21 mouse cellular contexts compared by ENCODE assay signal in genomic region chr11:59364007-59364406, GRCm38 (mm10). TPM values are rescaled to one million over a fixed set of nuclear protein-coding genes. Genes with fewer than 3 reads are reported as not detected.
DNase-seq lines count a peak whose midpoint lies in the region; ATAC-seq and TF ChIP-seq lines count a peak whose summit lies in the region.
"Had no signal": no experiment of that assay in that cellular context is flagged by ENCODE, and none has a peak within 500 bp of the region (broad histone marks: within the 10 kb centered on the region; RNA-seq: fewer than 3 reads in every experiment).

No protein-coding gene starts in this region.

- H3K9me3 ChIP-seq in hindbrain, embryonic 13.5 days: no peaks in the 10 kb centered on the region
- H3K9me3 ChIP-seq in hindbrain, embryonic 16.5 days (ENCODE audit: control insufficient read depth, low read length): no peaks in the 10 kb centered on the region
- H3K9me3 ChIP-seq in midbrain, embryonic 10.5 days (replicated peaks): no peaks in the 10 kb centered on the region
- no peaks in the 10 kb centered on the region for H3K9me3 ChIP-seq in midbrain, embryonic 15.5 days
- H3K9me3 ChIP-seq in limb, embryonic 10.5 days (replicated peaks): no peaks in the 10 kb centered on the region
- no peaks in the 10 kb centered on the region for H3K9me3 ChIP-seq in stomach, postnatal 0 days (ENCODE audit: control insufficient read depth, low read length)
- H3K9me3 ChIP-seq: forebrain, embryonic 15.5 days; midbrain, embryonic 12.5 days had no signal

- peak overlapping the region; percentile 51 for H3K9ac ChIP-seq in hindbrain, embryonic 13.5 days
- no peak overlapping the region for H3K9ac ChIP-seq in hindbrain, embryonic 16.5 days (ENCODE audit: low read depth, low read length)
- H3K9ac ChIP-seq in midbrain, embryonic 15.5 days: no peak overlapping the region
- H3K9ac ChIP-seq in stomach, postnatal 0 days (ENCODE audit: low read length): no peak overlapping the region
- H3K9ac ChIP-seq: forebrain, embryonic 15.5 days; midbrain, embryonic 12.5 days had no signal

- peaks cover 18% of the 10 kb centered on the region for H3K4me1 ChIP-seq in hindbrain, embryonic 13.5 days (replicated peaks)
- H3K4me1 ChIP-seq in hindbrain, embryonic 16.5 days (ENCODE audit: control insufficient read depth, insufficient read depth, low read depth, low read length): peaks cover 3% of the 10 kb centered on the region
- H3K4me1 ChIP-seq in midbrain, embryonic 10.5 days: peaks cover 7% of the 10 kb centered on the region; the same call in 1 of the 2 replicates
- 0 out of 2 replicates have a peak, but pooled peaks cover 5% of the 10 kb centered on the region for H3K4me1 ChIP-seq in midbrain, embryonic 15.5 days
- H3K4me1 ChIP-seq in limb, embryonic 10.5 days: peaks cover 26% of the 10 kb centered on the region; the same call in 1 of the 2 replicates
- peaks cover 3% of the 10 kb centered on the region; the same call in 1 of the 2 replicates for H3K4me1 ChIP-seq in stomach, postnatal 0 days (replicated peaks; ENCODE audit: control insufficient read depth, insufficient read depth)

- H3K4me2 ChIP-seq in hindbrain, embryonic 13.5 days: no peak overlapping the region
- H3K4me2 ChIP-seq in hindbrain, embryonic 16.5 days (ENCODE audit: low read length): no peak overlapping the region
- H3K4me2 ChIP-seq in midbrain, embryonic 15.5 days: no peak overlapping the region
- no peak overlapping the region for H3K4me2 ChIP-seq in stomach, postnatal 0 days (replicated peaks; ENCODE audit: low read depth)
- H3K4me2 ChIP-seq: forebrain, embryonic 15.5 days; midbrain, embryonic 12.5 days had no signal

- no peak overlapping the region for H3K27ac ChIP-seq in hindbrain, embryonic 13.5 days
- no peak overlapping the region for H3K27ac ChIP-seq in hindbrain, embryonic 16.5 days (ENCODE audit: low read depth, low read length)
- peak overlapping the region; percentile 55 for H3K27ac ChIP-seq in midbrain, embryonic 10.5 days (replicated peaks)
- H3K27ac ChIP-seq in midbrain, embryonic 15.5 days: no peak overlapping the region
- peak overlapping the region; percentile 59; the same call in 1 of the 2 replicates for H3K27ac ChIP-seq in limb, embryonic 10.5 days
- peak overlapping the region; percentile 87 for H3K27ac ChIP-seq in stomach, postnatal 0 days (replicated peaks)
- H3K27ac ChIP-seq: forebrain, embryonic 15.5 days; midbrain, embryonic 12.5 days had no signal

- no peak for TF ChIP-seq CTCF in stomach, postnatal 0 days (IDR thresholded peaks at IDR 0.05; ENCODE audit: low read depth)

- 82% methylated on average over 9 of the region's 9 CpGs for whole genome bisulfite sequencing in hindbrain, embryonic 13.5 days
- 81% methylated on average over 9 of the region's 9 CpGs for WGBS in hindbrain, embryonic 16.5 days
- 92% methylated on average over 9 of the region's 9 CpGs for WGBS in midbrain, embryonic 10.5 days
- 86% methylated on average over 9 of the region's 9 CpGs for WGBS in midbrain, embryonic 15.5 days
- 86% methylated on average over 9 of the region's 9 CpGs for WGBS in limb, embryonic 10.5 days
- WGBS in stomach, postnatal 0 days: 55% methylated on average over 9 of the region's 9 CpGs

- H3K4me3 ChIP-seq in hindbrain, embryonic 13.5 days: no peak overlapping the region
- no peak overlapping the region for H3K4me3 ChIP-seq in hindbrain, embryonic 16.5 days (ENCODE audit: low read length)
- no peak overlapping the region for H3K4me3 ChIP-seq in midbrain, embryonic 10.5 days
- no peak overlapping the region for H3K4me3 ChIP-seq in midbrain, embryonic 15.5 days
- H3K4me3 ChIP-seq in limb, embryonic 10.5 days: no peak overlapping the region
- H3K4me3 ChIP-seq in stomach, postnatal 0 days (ENCODE audit: low read depth, low read length): no peak overlapping the region
- H3K4me3 ChIP-seq: forebrain, embryonic 15.5 days; midbrain, embryonic 12.5 days; myocyte had no signal

- DNase-seq in midbrain, embryonic 10.5 days (ENCODE audit: low spot score): no peak
- no peak for DNase-seq in limb, embryonic 10.5 days (ENCODE audit: low spot score)
- DNase-seq in stomach, postnatal 0 days (ENCODE audit: low spot score): no peak
- DNase-seq in layer of hippocampus, postnatal 10 days (ENCODE audit: low spot score in 2 of 2): no peak
- DNase-seq: adrenal gland, postnatal 10 days; cerebellum, adult 2 months; liver; thymus, postnatal 25 days had no signal

- no peak for ATAC-seq in hindbrain, embryonic 13.5 days (ENCODE audit: low FRiP score)
- ATAC-seq in hindbrain, embryonic 16.5 days: no peak
- no peak for ATAC-seq in midbrain, embryonic 15.5 days (replicated peaks)
- ATAC-seq in stomach, postnatal 0 days (ENCODE audit: low FRiP score, low TSS enrichment): 0 out of 2 replicates have a peak, but pooled peaks have one; percentile 31
- ATAC-seq: forebrain, embryonic 15.5 days had no signal

- no peak for TF ChIP-seq EP300 in stomach, postnatal 0 days (optimal IDR thresholded peaks at IDR 0.05)

- no peaks in the 10 kb centered on the region for H3K36me3 ChIP-seq in hindbrain, embryonic 13.5 days
- H3K36me3 ChIP-seq in hindbrain, embryonic 16.5 days (ENCODE audit: control insufficient read depth, insufficient read depth, low read length): no peaks in the 10 kb centered on the region
- no peaks in the 10 kb centered on the region for H3K36me3 ChIP-seq in midbrain, embryonic 10.5 days
- H3K36me3 ChIP-seq in midbrain, embryonic 15.5 days (replicated peaks): no peaks in the 10 kb centered on the region
- H3K36me3 ChIP-seq in limb, embryonic 10.5 days: no peaks in the 10 kb centered on the region
- H3K36me3 ChIP-seq in stomach, postnatal 0 days (ENCODE audit: control insufficient read depth, insufficient read depth, low read length): no peaks in the 10 kb centered on the region
- H3K36me3 ChIP-seq: forebrain, embryonic 15.5 days; midbrain, embryonic 12.5 days had no signal

- H3K27me3 ChIP-seq in hindbrain, embryonic 13.5 days: no peaks in the 10 kb centered on the region
- H3K27me3 ChIP-seq in hindbrain, embryonic 16.5 days (replicated peaks; ENCODE audit: control insufficient read depth, insufficient read depth, low read length): no peaks in the 10 kb centered on the region
- no peaks in the 10 kb centered on the region for H3K27me3 ChIP-seq in midbrain, embryonic 10.5 days (ENCODE audit: low read depth, poor library complexity, severe bottlenecking)
- H3K27me3 ChIP-seq in midbrain, embryonic 15.5 days (replicated peaks): no peaks in the 10 kb centered on the region; the same call in 1 of the 2 replicates
- H3K27me3 ChIP-seq in limb, embryonic 10.5 days (ENCODE audit: low read depth, poor library complexity, severe bottlenecking): no peaks in the 10 kb centered on the region; the same call in 1 of the 2 replicates
- H3K27me3 ChIP-seq in stomach, postnatal 0 days (ENCODE audit: control insufficient read depth, insufficient read depth, low read length): no peaks in the 10 kb centered on the region
- H3K27me3 ChIP-seq: forebrain, embryonic 15.5 days had no signal

RNA-seq across cellular contexts. Expression of gene Prss38, which starts 11.4 kb away (rescaled TPM):
- not detected in 2 replicates for polyA plus RNA-seq in hindbrain, embryonic 13.5 days (2015; fragmentation: Nextera tagmentation; extraction: Ambion mirVana)
- polyA plus RNA-seq in hindbrain, embryonic 16.5 days (2015; fragmentation: Nextera tagmentation; extraction: Ambion mirVana): not detected in 2 replicates
- not detected in 2 replicates for polyA plus RNA-seq in midbrain, embryonic 10.5 days (2016; fragmentation: Nextera tagmentation; extraction: Ambion mirVana)
- 0.18 TPM in 1 of 2 replicates, not detected in the other for polyA plus RNA-seq in midbrain, embryonic 15.5 days (2015; fragmentation: Nextera tagmentation; extraction: Ambion mirVana)
- not detected in 2 replicates for polyA plus RNA-seq in limb, embryonic 10.5 days (2016; fragmentation: Nextera tagmentation; extraction: Ambion mirVana)
- 0.07 TPM in 1 of 2 replicates, not detected in the other for polyA plus RNA-seq in stomach, postnatal 0 days (2015; fragmentation: Nextera tagmentation; extraction: Ambion mirVana)
- not detected for total RNA-seq in layer of hippocampus, postnatal 10 days (2021)
- total RNA-seq: adrenal gland, postnatal 10 days; common myeloid progenitor, adult 5-6 weeks; gastrocnemius, adult 18-20 months; heart, adult 8-10 months; hematopoietic stem cell, adult 5-6 weeks; layer of hippocampus, adult 18-20 months; left cerebral cortex, adult 18-20 months had no signal
- polyA plus RNA-seq: cerebellum, adult 2 months; forebrain, embryonic 15.5 days; kidney, embryonic 14.5 days; myocyte had no signal

RNA-seq across cellular contexts. Expression of gene Wnt9a, which starts 57.3 kb away (rescaled TPM):
- polyA plus RNA-seq in hindbrain, embryonic 13.5 days (2015; fragmentation: Nextera tagmentation; extraction: Ambion mirVana): 3.6 and 5.0 TPM in 2 replicates
- 3.1 and 3.5 TPM in 2 replicates for polyA plus RNA-seq in hindbrain, embryonic 16.5 days (2015; fragmentation: Nextera tagmentation; extraction: Ambion mirVana)
- polyA plus RNA-seq in midbrain, embryonic 10.5 days (2016; fragmentation: Nextera tagmentation; extraction: Ambion mirVana): 7.8 and 9.7 TPM in 2 replicates
- 3.8 and 3.9 TPM in 2 replicates for polyA plus RNA-seq in midbrain, embryonic 15.5 days (2015; fragmentation: Nextera tagmentation; extraction: Ambion mirVana)
- polyA plus RNA-seq in limb, embryonic 10.5 days (2016; fragmentation: Nextera tagmentation; extraction: Ambion mirVana): 1.2 and 1.8 TPM in 2 replicates
- 2.3 and 2.8 TPM in 2 replicates for polyA plus RNA-seq in stomach, postnatal 0 days (2015; fragmentation: Nextera tagmentation; extraction: Ambion mirVana)
- total RNA-seq in layer of hippocampus, postnatal 10 days (2021): 1 to 10 TPM; 2.7 to 2.9 TPM
- total RNA-seq: common myeloid progenitor, adult 5-6 weeks had no signal

Comparison
In these comparisons a context has a peak if more than half of its experiments do, and no peak if none do; other contexts are left out.
1. H3K27ac ChIP-seq: peak in midbrain, embryonic 10.5 days (single experiment), limb, embryonic 10.5 days (single experiment) and stomach, postnatal 0 days (single experiment); none in hindbrain, embryonic 13.5 days (single experiment), hindbrain, embryonic 16.5 days (single experiment) and midbrain, embryonic 15.5 days (single experiment).